Mouse (Mus musculus): ENCODE data around the gene Cenpm.

GRCm38 (mm10) chr15:82225769-82226168, 18.8 kb downstream of the Cenpm start:
- TF ChIP-seq POLR2A (IDR thresholded peaks at IDR 0.05; ENCODE audit: low read depth, low read length): no peak
- TF ChIP-seq CTCF (IDR thresholded peaks at IDR 0.05; ENCODE audit: borderline replicate concordance, insufficient read depth, low read length): no peak

Measured in embryonic fibroblast, embryonic 13.5 days (primary cell).